Mouse (Mus musculus) cerebellum, adult 8-10 months (tissue): Measurements from ENCODE around the gene Slc16a8.

ENCODE experiments used
- DNase-seq: peaks from one replicate; pipeline ENCODE4 v3.0.0; 2022

Gene Slc16a8

GRCm38 (mm10) chr15:79254661-79255060 is at the start of gene Slc16a8:
TSS of gene Slc16a8 (minus strand) at chr15:79254761.
- no peak for DNase-seq

- DNase-seq: no peak
These were observed 49.2 kb upstream of the Slc16a8 start for GRCm38 (mm10) chr15:79303725-79304124.

GRCm38 (mm10) chr15:79299563-79300155 is 45.1 kb upstream of the Slc16a8 start:
- DNase-seq: no peak

GRCm38 (mm10) chr15:79298553-79298952 is 44.0 kb upstream of the Slc16a8 start:
- DNase-seq: no peak

- DNase-seq: no peak
These were observed 38.2 kb upstream of the Slc16a8 start for GRCm38 (mm10) chr15:79292779-79293178.

- DNase-seq: no peak
These were observed 35.8 kb upstream of the Slc16a8 start for GRCm38 (mm10) chr15:79290340-79290739.

GRCm38 (mm10) chr15:79289441-79289840 is 34.9 kb upstream of the Slc16a8 start:
- DNase-seq: no peak

- no peak for DNase-seq
These were observed 33.8 kb upstream of the Slc16a8 start for GRCm38 (mm10) chr15:79288387-79288786.

GRCm38 (mm10) chr15:79287091-79287490 is 32.5 kb upstream of the Slc16a8 start:
- DNase-seq: no peak

- DNase-seq: no peak
These were observed 31.6 kb upstream of the Slc16a8 start for GRCm38 (mm10) chr15:79286141-79286540.

GRCm38 (mm10) chr15:79285399-79285798 is 30.8 kb upstream of the Slc16a8 start, which contains the start of gene Baiap2l2:
TSS of gene Baiap2l2 (minus strand) at chr15:79285537.
- no peak for DNase-seq

GRCm38 (mm10) chr15:79283371-79283770 is 28.8 kb upstream of the Slc16a8 start:
- no peak for DNase-seq

GRCm38 (mm10) chr15:79282434-79282833 is 27.9 kb upstream of the Slc16a8 start:
- no peak for DNase-seq

- no peak for DNase-seq
These were observed 26.8 kb upstream of the Slc16a8 start for GRCm38 (mm10) chr15:79281389-79281788.

GRCm38 (mm10) chr15:79280850-79281249 is 26.3 kb upstream of the Slc16a8 start:
- no peak for DNase-seq

GRCm38 (mm10) chr15:79280209-79280608 is 25.6 kb upstream of the Slc16a8 start:
- DNase-seq: no peak

GRCm38 (mm10) chr15:79277728-79278127 is 23.2 kb upstream of the Slc16a8 start:
- DNase-seq: no peak

GRCm38 (mm10) chr15:79273020-79273419 is 18.5 kb upstream of the Slc16a8 start:
- DNase-seq: no peak

- no peak for DNase-seq
These were observed 16.7 kb upstream of the Slc16a8 start for GRCm38 (mm10) chr15:79271124-79271746.

GRCm38 (mm10) chr15:79270317-79271123 is 16.0 kb upstream of the Slc16a8 start:
- DNase-seq: no peak

- DNase-seq: no peak
These were observed 14.0 kb upstream of the Slc16a8 start for GRCm38 (mm10) chr15:79268521-79268920.

- DNase-seq: no peak
These were observed 10.8 kb upstream of the Slc16a8 start for GRCm38 (mm10) chr15:79265384-79265783.

GRCm38 (mm10) chr15:79263726-79264125 is 9.2 kb upstream of the Slc16a8 start:
- no peak for DNase-seq

- no peak for DNase-seq
These were observed 8.3 kb upstream of the Slc16a8 start for GRCm38 (mm10) chr15:79262786-79263309.
